Mouse (Mus musculus): ENCODE results near the gene Slfnl1.

GRCm38 (mm10) chr4:120544896-120545295, 12.9 kb downstream of the Slfnl1 start:
- TF ChIP-seq TAL1 (IDR thresholded peaks at IDR 0.05; ENCODE audit: low read length) (no peak), GATA1 (IDR thresholded peaks at IDR 0.05; ENCODE audit: low read length) (no peak)

Measured in erythroblast, embryonic 14.5 days (primary cell).